Mouse (Mus musculus) bone marrow, adult 2 months (tissue): ENCODE measurements around the gene Slc9a3r1. TPM values are rescaled to one million over a fixed set of nuclear protein-coding genes. Genes with fewer than 3 reads are reported as not detected.
A peak's percentile ranks its signal among the peaks of the same experiment; 100 is the strongest.

ENCODE experiments used
- H3K27ac ChIP-seq: fragments of 200-500 bp; 2 replicates; pipeline ENCODE4 v1.5.1; 2012; ENCODE audit warnings: low read depth, mild to moderate bottlenecking, control low read depth, inconsistent platforms, low read length; ENCODE audit not compliant: control insufficient read depth, poor library complexity, insufficient read depth
- H3K4me1 ChIP-seq: fragments of 200-500 bp; 2 replicates; pipeline ENCODE4 v1.6.1; 2011; ENCODE audit warnings: low read length; ENCODE audit not compliant: control insufficient read depth, insufficient read depth
- H3K4me3 ChIP-seq: fragments of 200-500 bp; replicated peaks from 2 replicates; pipeline ENCODE3; 2011; ENCODE audit warnings: mild to moderate bottlenecking, low read depth, low read length, control low read depth; ENCODE audit not compliant: control insufficient read depth
- CTCF ChIP-seq: fragments of 200-500 bp; IDR thresholded peaks from 2 replicates; pipeline ENCODE4 v1.5.1; 2011; ENCODE audit warnings: low read length, control low read depth; ENCODE audit not compliant: control insufficient read depth, insufficient read depth
- POLR2A ChIP-seq: fragments of 200-500 bp; IDR thresholded peaks from 2 replicates; pipeline ENCODE4 v1.6.1; 2011; ENCODE audit warnings: low read depth, mild to moderate bottlenecking, control low read depth, low read length, borderline replicate concordance; ENCODE audit not compliant: control insufficient read depth
- WGBS: fragments of 180-500 bp; shearing (Covaris S2); methylation state at CpG from one replicate; pipeline ENCODE4 v1.1.7; 2018; 5-methylcytosine and 5-hydroxymethylcytosine counted together
- polyA plus RNA-seq: library from polyadenylated mRNA; stranded (reverse); fragments of >200 nt; gene quantifications from 2 replicates; pipeline ENCODE4 v1.2.4, GENCODE M21; 2011; ENCODE audit warnings: low replicate concordance; ENCODE audit not compliant: missing spikeins, insufficient read depth, insufficient read length

Slc9a3r1 gene
- polyA plus RNA-seq, 1 experiment, result 51.0 TPM

GRCm38 (mm10) chr11:115223451-115223850, 60.3 kb downstream of the Slc9a3r1 start:
- H3K27ac ChIP-seq, result no peak overlapping the region
- WGBS, result 17% methylated on average over 11 of the region's 11 CpGs
- TF ChIP-seq CTCF, result no peak
- TF ChIP-seq POLR2A, result no peak
- H3K4me1 ChIP-seq, result peaks cover 10% of the 10 kb centered on the region; the same call in 1 of the 2 replicates
- H3K4me3 ChIP-seq, result no peak overlapping the region

DNA sequence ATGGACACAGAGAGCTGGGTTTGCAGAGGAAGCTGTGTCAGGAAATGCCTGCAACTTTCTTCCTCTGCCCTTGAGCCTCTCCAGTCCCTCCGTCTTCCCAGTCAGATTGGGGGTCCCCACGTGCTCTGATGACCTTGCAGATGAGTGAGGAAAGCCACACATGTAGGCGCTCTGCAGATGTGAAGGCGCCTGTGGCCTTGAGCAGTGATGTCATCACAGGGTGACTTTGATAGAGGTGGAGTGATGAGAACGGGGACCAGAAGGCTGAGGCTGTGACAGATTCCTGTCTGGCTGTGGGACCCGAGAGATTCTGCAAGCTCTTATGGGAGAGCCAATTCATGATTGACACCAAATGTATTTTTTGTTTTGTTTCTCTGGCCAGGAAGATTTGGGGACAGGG, 60.7 kb downstream of the Slc9a3r1 start:
- peaks cover 10% of the 10 kb centered on the region; the same call in 1 of the 2 replicates for H3K4me1 ChIP-seq
- TF ChIP-seq CTCF, result no peak
- no peak for TF ChIP-seq POLR2A
- 15% methylated on average over 6 of the region's 6 CpGs for WGBS
- H3K4me3 ChIP-seq, result no peak overlapping the region
- H3K27ac ChIP-seq, result peak overlapping the region; percentile 3; the same call in 1 of the 2 replicates

DNA sequence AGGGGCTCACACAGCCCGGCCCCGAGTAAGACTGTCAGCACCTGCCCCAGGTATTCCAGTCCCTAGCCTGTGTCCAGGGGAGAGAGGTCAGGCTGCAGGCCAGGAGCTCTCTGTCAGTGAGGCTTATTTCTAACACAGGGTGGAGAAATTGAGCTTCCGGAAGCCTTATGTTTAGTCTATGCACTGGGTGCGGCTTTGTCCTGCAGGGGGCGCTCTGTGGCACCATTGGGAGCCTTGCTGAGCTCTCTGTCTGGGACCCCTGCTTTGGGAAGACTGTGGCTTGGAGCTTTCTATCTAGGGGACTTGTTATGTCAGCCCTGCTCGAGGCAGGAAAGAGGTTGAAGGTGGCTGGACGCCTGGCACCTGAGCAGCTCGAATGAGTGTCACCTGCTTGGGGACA, 61.7 kb downstream of the Slc9a3r1 start:
- 59% methylated on average over 8 of the region's 8 CpGs for WGBS
- Histone ChIP-seq H3K4me3 (no peak overlapping the region), H3K27ac (no peak overlapping the region), H3K4me1 (peaks cover 4% of the 10 kb centered on the region; the same call in 1 of the 2 replicates)
- TF ChIP-seq POLR2A (no peak), CTCF (peak; percentile 47)

GRCm38 (mm10) chr11:115225301-115225700, 62.2 kb downstream of the Slc9a3r1 start:
- peaks cover 4% of the 10 kb centered on the region; the same call in 1 of the 2 replicates for H3K4me1 ChIP-seq
- H3K4me3 ChIP-seq, result no peak overlapping the region
- 90% methylated on average over 6 of the region's 6 CpGs for WGBS
- H3K27ac ChIP-seq, result no peak overlapping the region
- no peak for TF ChIP-seq CTCF
- no peak for TF ChIP-seq POLR2A

DNA sequence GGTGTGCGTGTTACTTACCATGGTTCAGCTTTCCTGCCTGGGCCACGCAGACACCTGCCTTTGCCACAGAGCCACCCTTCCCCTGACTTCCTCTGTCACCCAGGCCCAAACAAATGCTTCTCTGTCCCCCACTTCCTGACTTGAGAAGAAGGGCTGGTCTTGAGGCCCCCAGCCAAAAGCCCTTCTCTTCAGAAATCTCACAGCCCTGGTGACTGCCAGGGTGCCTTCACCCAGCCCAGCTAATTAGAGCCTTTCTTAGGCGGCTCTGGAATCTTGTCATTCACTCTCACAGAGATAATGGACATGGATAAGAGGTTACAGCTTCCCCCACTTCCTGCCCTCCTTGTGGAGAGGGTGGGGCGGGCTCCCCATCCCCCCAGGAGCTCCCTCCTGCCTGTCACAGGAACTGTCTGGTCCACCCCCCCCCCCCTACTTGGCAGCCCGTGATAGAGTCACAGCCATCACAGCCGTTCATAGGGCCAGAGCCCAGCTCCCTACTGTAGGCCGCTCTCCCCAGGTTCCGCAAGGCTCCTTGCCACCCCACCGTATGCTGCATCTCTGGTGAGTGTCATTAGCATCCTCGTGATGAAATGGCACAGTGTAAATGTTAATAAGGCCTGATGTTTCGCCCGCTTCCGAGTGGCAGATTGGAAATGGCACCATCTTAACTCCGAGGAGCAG, 63.8 kb downstream of the Slc9a3r1 start:
- peak overlapping the region; percentile 30; the same call in 1 of the 2 replicates for H3K27ac ChIP-seq
- no peak overlapping the region for H3K4me3 ChIP-seq
- peaks cover 8% of the 10 kb centered on the region for H3K4me1 ChIP-seq
- TF ChIP-seq CTCF, result no peak
- no peak for TF ChIP-seq POLR2A
- WGBS, result 55% methylated on average over 14 of the region's 14 CpGs

DNA sequence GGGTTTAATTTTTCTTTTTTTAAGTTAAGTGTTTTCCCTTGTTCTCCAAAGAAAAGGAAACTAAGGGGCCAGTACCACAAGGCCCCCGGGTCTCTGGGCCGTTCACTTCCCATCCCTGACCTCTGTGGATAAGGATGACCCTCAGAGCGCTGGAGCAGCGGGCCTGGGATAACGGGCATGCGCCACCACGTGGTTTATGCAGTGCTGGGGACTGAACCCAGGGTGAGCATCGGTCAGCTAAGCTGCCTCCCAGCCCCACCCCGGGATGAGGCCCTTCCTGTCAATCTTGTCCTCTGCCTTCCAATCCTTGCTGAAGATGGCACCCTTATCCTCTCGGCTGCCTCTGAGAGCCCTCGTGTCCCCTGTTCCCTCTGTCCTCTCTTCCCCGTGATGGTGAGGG, 64.5 kb downstream of the Slc9a3r1 start:
- H3K27ac ChIP-seq, result no peak overlapping the region
- no peak for TF ChIP-seq POLR2A
- no peak for TF ChIP-seq CTCF
- 82% methylated on average over 12 of the region's 12 CpGs for WGBS
- peaks cover 8% of the 10 kb centered on the region for H3K4me1 ChIP-seq
- no peak overlapping the region for H3K4me3 ChIP-seq

DNA sequence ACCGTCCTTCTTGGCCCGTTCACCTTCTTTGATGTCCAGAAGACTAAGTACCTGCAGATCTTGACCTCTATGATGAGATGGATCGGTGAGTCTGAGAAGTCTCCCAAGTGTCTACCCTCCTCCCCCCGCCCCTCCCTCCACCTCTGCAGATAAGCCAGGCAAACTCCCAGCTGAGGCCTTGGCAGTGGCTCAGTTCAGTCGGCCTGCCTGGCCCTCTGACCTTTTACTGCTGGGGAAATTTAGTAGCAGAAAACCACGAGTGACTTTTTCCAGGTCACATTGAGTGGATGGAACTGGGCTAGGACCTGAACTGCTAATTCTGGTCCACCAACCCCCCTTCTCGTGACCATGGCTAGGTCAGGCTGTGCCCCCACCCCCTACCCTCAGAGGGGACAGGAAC, 65.3 kb downstream of the Slc9a3r1 start:
- Histone ChIP-seq H3K27ac (no peak overlapping the region), H3K4me3 (no peak overlapping the region), H3K4me1 (peaks cover 6% of the 10 kb centered on the region)
- WGBS, result 63% methylated on average over 7 of the region's 7 CpGs
- no peak for TF ChIP-seq POLR2A
- no peak for TF ChIP-seq CTCF

- Histone ChIP-seq H3K4me3 (no peak overlapping the region), H3K27ac (no peak overlapping the region), H3K4me1 (peaks cover 5% of the 10 kb centered on the region)
- 75% methylated on average over 15 of the region's 15 CpGs for WGBS
- TF ChIP-seq POLR2A (no peak), CTCF (no peak)
Measured at GRCm38 (mm10) chr11:115229021-115229930, 66.1 kb downstream of the Slc9a3r1 start.

Other genes with a start within 250 kb of the Slc9a3r1 start
- gene Cd300lb, start 229.0 kb upstream of the Slc9a3r1 start, polyA plus RNA-seq, result 3.1 and 17.5 TPM in 2 replicates
- 4.0 and 12.7 TPM in 2 replicates for gene Cd300c, start 194.2 kb upstream of the Slc9a3r1 start, polyA plus RNA-seq
- 5.2 and 10.5 TPM in 2 replicates for gene Cd300ld, start 173.4 kb upstream of the Slc9a3r1 start, polyA plus RNA-seq
- gene Cd300c2, start 161.5 kb upstream of the Slc9a3r1 start, polyA plus RNA-seq, result 5.5 and 21.7 TPM in 2 replicates
- gene Cd300ld2, start 147.1 kb upstream of the Slc9a3r1 start, polyA plus RNA-seq, result not detected in 2 replicates
- gene Cd300ld4, start 136.3 kb upstream of the Slc9a3r1 start, polyA plus RNA-seq, result 1.8 TPM in 1 of 2 replicates, not detected in the other
- 1.8 TPM in 1 of 2 replicates, not detected in the other for gene Cd300ld5, start 125.6 kb upstream of the Slc9a3r1 start, polyA plus RNA-seq
- gene Cd300ld3, start 114.9 kb upstream of the Slc9a3r1 start, polyA plus RNA-seq, result 1.8 and 3.9 TPM in 2 replicates
- not detected in 2 replicates for gene Cd300e, start 101.2 kb upstream of the Slc9a3r1 start, polyA plus RNA-seq
- 5.3 and 11.6 TPM in 2 replicates for gene Rab37, start 71.9 kb upstream of the Slc9a3r1 start, polyA plus RNA-seq
- gene Cd300lf, start 29.3 kb upstream of the Slc9a3r1 start, polyA plus RNA-seq, result 39.9 and 79.7 TPM in 2 replicates
- 3.1 and 5.8 TPM in 2 replicates for gene Tmem104, start 24.1 kb downstream of the Slc9a3r1 start, polyA plus RNA-seq
- gene Nat9, start 24.5 kb downstream of the Slc9a3r1 start, polyA plus RNA-seq, result 19.4 and 24.2 TPM in 2 replicates
- gene Grin2c, start 103.9 kb downstream of the Slc9a3r1 start, polyA plus RNA-seq, result not detected in 2 replicates
- gene Fdxr, start 113.7 kb downstream of the Slc9a3r1 start, polyA plus RNA-seq, result 9.9 and 21.2 TPM in 2 replicates
- 0.77 and 1.4 TPM in 2 replicates for gene Fads6, start 134.3 kb downstream of the Slc9a3r1 start, polyA plus RNA-seq
- gene Otop2, start 143.8 kb downstream of the Slc9a3r1 start, polyA plus RNA-seq, result not detected in 2 replicates
- gene Ush1g, start 158.7 kb downstream of the Slc9a3r1 start, polyA plus RNA-seq, result 0.29 TPM in 1 of 2 replicates, not detected in the other
- gene Otop3, start 171.4 kb downstream of the Slc9a3r1 start, polyA plus RNA-seq, result not detected in 2 replicates
- 3.4 and 4.3 TPM in 2 replicates for gene Hid1, start 204.4 kb downstream of the Slc9a3r1 start, polyA plus RNA-seq
- 1.4 and 3.1 TPM in 2 replicates for gene Cdr2l, start 218.6 kb downstream of the Slc9a3r1 start, polyA plus RNA-seq
- gene Mrpl58, start 240.4 kb downstream of the Slc9a3r1 start, polyA plus RNA-seq, result 31.1 and 51.9 TPM in 2 replicates